Mouse (Mus musculus): ENCODE data around the gene Pak6. TPM values are rescaled to one million over a fixed set of nuclear protein-coding genes. Genes with fewer than 3 reads are reported as not detected.

Gene Pak6
- total RNA-seq, 2 experiments from 2014 or later, result 0.15 TPM; not detected in 1

- ATAC-seq (replicated peaks; ENCODE audit: low FRiP score, poor library complexity, severe bottlenecking), result no peak
Observed at GRCm38 (mm10) chr2:118663804-118664766, 982 bp downstream of the Pak6 start.

- ATAC-seq (replicated peaks; ENCODE audit: low FRiP score, poor library complexity, severe bottlenecking), result no peak
Observed at GRCm38 (mm10) chr2:118664975-118665516, 1.9 kb downstream of the Pak6 start.

- ATAC-seq (replicated peaks; ENCODE audit: low FRiP score, poor library complexity, severe bottlenecking), result no peak
Observed at GRCm38 (mm10) chr2:118665616-118666015, 2.5 kb downstream of the Pak6 start.

GRCm38 (mm10) chr2:118667181-118667580, 4.1 kb downstream of the Pak6 start:
- no peak for ATAC-seq (replicated peaks; ENCODE audit: low FRiP score, poor library complexity, severe bottlenecking)

- ATAC-seq (replicated peaks; ENCODE audit: low FRiP score, poor library complexity, severe bottlenecking), result no peak
Observed at GRCm38 (mm10) chr2:118669245-118669644, 6.1 kb downstream of the Pak6 start.

GRCm38 (mm10) chr2:118669785-118670184, 6.7 kb downstream of the Pak6 start:
- no peak for ATAC-seq (replicated peaks; ENCODE audit: low FRiP score, poor library complexity, severe bottlenecking)

- no peak for ATAC-seq (replicated peaks; ENCODE audit: low FRiP score, poor library complexity, severe bottlenecking)
Observed at GRCm38 (mm10) chr2:118671728-118672127, 8.6 kb downstream of the Pak6 start.

GRCm38 (mm10) chr2:118673686-118674465, 10.8 kb downstream of the Pak6 start:
- no peak for ATAC-seq (replicated peaks; ENCODE audit: low FRiP score, poor library complexity, severe bottlenecking)

- no peak for ATAC-seq (replicated peaks; ENCODE audit: low FRiP score, poor library complexity, severe bottlenecking)
Observed at GRCm38 (mm10) chr2:118674500-118674899, 11.4 kb downstream of the Pak6 start.

GRCm38 (mm10) chr2:118676839-118677741, 14.0 kb downstream of the Pak6 start:
- no peak for ATAC-seq (replicated peaks; ENCODE audit: low FRiP score, poor library complexity, severe bottlenecking)

GRCm38 (mm10) chr2:118677817-118678216, 14.7 kb downstream of the Pak6 start:
- ATAC-seq (replicated peaks; ENCODE audit: low FRiP score, poor library complexity, severe bottlenecking), result no peak

GRCm38 (mm10) chr2:118679577-118679976, 16.5 kb downstream of the Pak6 start:
- ATAC-seq (replicated peaks; ENCODE audit: low FRiP score, poor library complexity, severe bottlenecking), result no peak

GRCm38 (mm10) chr2:118680926-118681325, 17.8 kb downstream of the Pak6 start:
- no peak for ATAC-seq (replicated peaks; ENCODE audit: low FRiP score, poor library complexity, severe bottlenecking)

GRCm38 (mm10) chr2:118682544-118683260, 19.6 kb downstream of the Pak6 start:
- ATAC-seq (replicated peaks; ENCODE audit: low FRiP score, poor library complexity, severe bottlenecking), result no peak

GRCm38 (mm10) chr2:118685088-118685487, 22.0 kb downstream of the Pak6 start:
- no peak for ATAC-seq (replicated peaks; ENCODE audit: low FRiP score, poor library complexity, severe bottlenecking)

- ATAC-seq (replicated peaks; ENCODE audit: low FRiP score, poor library complexity, severe bottlenecking), result no peak
Observed at GRCm38 (mm10) chr2:118686693-118687092, 23.6 kb downstream of the Pak6 start.

GRCm38 (mm10) chr2:118687791-118688190, 24.7 kb downstream of the Pak6 start:
- ATAC-seq (replicated peaks; ENCODE audit: low FRiP score, poor library complexity, severe bottlenecking), result no peak

GRCm38 (mm10) chr2:118689875-118690274, 26.8 kb downstream of the Pak6 start:
- no peak for ATAC-seq (replicated peaks; ENCODE audit: low FRiP score, poor library complexity, severe bottlenecking)
